Mouse (Mus musculus): ENCODE measurements around the gene Myo1e. TPM values are rescaled to one million over a fixed set of nuclear protein-coding genes. Genes with fewer than 3 reads are reported as not detected.

The Myo1e gene
- polyA plus RNA-seq, 2 experiments = 1.1 to 1.8 TPM

- Histone ChIP-seq H3K9me3 (ENCODE audit: control insufficient read depth, low read length) (no peaks in the 10 kb centered on the region), H3K4me2 (ENCODE audit: low read depth) (no peak overlapping the region), H3K9ac (replicated peaks) (no peak overlapping the region), H3K27me3 (ENCODE audit: control insufficient read depth, insufficient read depth, low read length) (no peaks in the 10 kb centered on the region), H3K4me3 (ENCODE audit: insufficient read depth in 1 of 2, low read depth in 2 of 2, low read length in 2 of 2) (no peak overlapping the region), H3K27ac (no peak overlapping the region), H3K4me1 (replicated peaks; ENCODE audit: control insufficient read depth in 2 of 2, insufficient read depth in 2 of 2, low read length in 1 of 2) (no peaks in the 10 kb centered on the region), H3K36me3 (replicated peaks; ENCODE audit: control insufficient read depth, insufficient read depth, low read depth) (no peaks in the 10 kb centered on the region)
- no peak for DNase-seq (ENCODE audit: low read depth in 3 of 3, low spot score in 3 of 3)
- 59% methylated on average over 15 of the region's 15 CpGs for WGBS (ENCODE audit: insufficient replicate concordance)
- ATAC-seq (ENCODE audit: insufficient read depth) = no peak
- no peak for TF ChIP-seq CTCF (IDR thresholded peaks at IDR 0.05; ENCODE audit: low read depth)
- no peak for TF ChIP-seq EP300 (IDR thresholded peaks at IDR 0.05; ENCODE audit: low read depth)
These were observed 10.0 kb upstream of the Myo1e start for GRCm38 (mm10) chr9:70196956-70197659.

GRCm38 (mm10) chr9:70197992-70198391, 9.2 kb upstream of the Myo1e start:
- Histone ChIP-seq H3K4me2 (ENCODE audit: low read depth) (no peak overlapping the region), H3K36me3 (replicated peaks; ENCODE audit: control insufficient read depth, insufficient read depth, low read depth) (no peaks in the 10 kb centered on the region), H3K9ac (replicated peaks) (no peak overlapping the region), H3K4me3 (ENCODE audit: insufficient read depth in 1 of 2, low read depth in 2 of 2, low read length in 2 of 2) (no peak overlapping the region), H3K4me1 (replicated peaks; ENCODE audit: control insufficient read depth in 2 of 2, insufficient read depth in 2 of 2, low read length in 1 of 2) (no peaks in the 10 kb centered on the region), H3K27me3 (ENCODE audit: control insufficient read depth, insufficient read depth, low read length) (no peaks in the 10 kb centered on the region), H3K9me3 (ENCODE audit: control insufficient read depth, low read length) (no peaks in the 10 kb centered on the region), H3K27ac (no peak overlapping the region)
- ATAC-seq (ENCODE audit: insufficient read depth) = no peak
- TF ChIP-seq CTCF (IDR thresholded peaks at IDR 0.05; ENCODE audit: low read depth) = no peak
- no peak for TF ChIP-seq EP300 (IDR thresholded peaks at IDR 0.05; ENCODE audit: low read depth)
- WGBS (ENCODE audit: insufficient replicate concordance) = 72% methylated on average over 8 of the region's 8 CpGs
- no peak for DNase-seq (ENCODE audit: low read depth in 3 of 3, low spot score in 3 of 3)

GRCm38 (mm10) chr9:70202753-70203152, 4.4 kb upstream of the Myo1e start:
- Histone ChIP-seq H3K4me2 (ENCODE audit: low read depth) (no peak overlapping the region), H3K36me3 (replicated peaks; ENCODE audit: control insufficient read depth, insufficient read depth, low read depth) (no peaks in the 10 kb centered on the region), H3K4me1 (replicated peaks; ENCODE audit: control insufficient read depth in 2 of 2, insufficient read depth in 2 of 2, low read length in 1 of 2) (peaks cover 0 to 3% of the 10 kb centered on the region in 2 experiments; a peak in 1 of 4 replicates), H3K27me3 (ENCODE audit: control insufficient read depth, insufficient read depth, low read length) (peaks cover 17% of the 10 kb centered on the region), H3K9me3 (ENCODE audit: control insufficient read depth, low read length) (no peaks in the 10 kb centered on the region), H3K9ac (replicated peaks) (no peak overlapping the region), H3K4me3 (ENCODE audit: insufficient read depth in 1 of 2, low read depth in 2 of 2, low read length in 2 of 2) (no peak overlapping the region), H3K27ac (no peak overlapping the region)
- ATAC-seq (ENCODE audit: insufficient read depth) (no peak), DNase-seq (ENCODE audit: low read depth in 3 of 3, low spot score in 3 of 3) (peak in 1 of 3 experiments; percentile 7)
- WGBS (ENCODE audit: insufficient replicate concordance) = 40% methylated on average over 5 of the region's 5 CpGs
- peak; percentile 76 for TF ChIP-seq CTCF (IDR thresholded peaks at IDR 0.05; ENCODE audit: low read depth)
- TF ChIP-seq EP300 (IDR thresholded peaks at IDR 0.05; ENCODE audit: low read depth) = no peak

- H3K4me2 ChIP-seq (ENCODE audit: low read depth) = no peak overlapping the region
- no peaks in the 10 kb centered on the region for H3K36me3 ChIP-seq (replicated peaks; ENCODE audit: control insufficient read depth, insufficient read depth, low read depth)
- WGBS (ENCODE audit: insufficient replicate concordance) = 54% methylated on average over 15 of the region's 15 CpGs
- no peak overlapping the region for H3K27ac ChIP-seq
- ATAC-seq (ENCODE audit: insufficient read depth) (no peak), DNase-seq (ENCODE audit: low read depth in 3 of 3, low spot score in 3 of 3) (no peak)
- peaks cover 0 to 3% of the 10 kb centered on the region in 2 experiments; a peak in 1 of 4 replicates for H3K4me1 ChIP-seq (replicated peaks; ENCODE audit: control insufficient read depth in 2 of 2, insufficient read depth in 2 of 2, low read length in 1 of 2)
- H3K27me3 ChIP-seq (ENCODE audit: control insufficient read depth, insufficient read depth, low read length) = peaks cover 24% of the 10 kb centered on the region
- TF ChIP-seq EP300 (IDR thresholded peaks at IDR 0.05; ENCODE audit: low read depth) (no peak), CTCF (IDR thresholded peaks at IDR 0.05; ENCODE audit: low read depth) (no peak)
- no peak overlapping the region for H3K4me3 ChIP-seq (ENCODE audit: insufficient read depth in 1 of 2, low read depth in 2 of 2, low read length in 2 of 2)
- H3K9me3 ChIP-seq (ENCODE audit: control insufficient read depth, low read length) = no peaks in the 10 kb centered on the region
- no peak overlapping the region for H3K9ac ChIP-seq (replicated peaks)
These were observed 3.7 kb upstream of the Myo1e start for GRCm38 (mm10) chr9:70203267-70204076.

- peak overlapping the region; percentile 54 to 63 for H3K4me3 ChIP-seq (ENCODE audit: insufficient read depth in 1 of 2, low read depth in 2 of 2, low read length in 2 of 2)
- no peaks in the 10 kb centered on the region for H3K36me3 ChIP-seq (replicated peaks; ENCODE audit: control insufficient read depth, insufficient read depth, low read depth)
- H3K27me3 ChIP-seq (ENCODE audit: control insufficient read depth, insufficient read depth, low read length) = peaks cover 27% of the 10 kb centered on the region
- under 1% methylated on average over 19 of the region's 26 CpGs for WGBS (ENCODE audit: insufficient replicate concordance)
- no peak overlapping the region; the same call in 1 of the 2 replicates for H3K9ac ChIP-seq (replicated peaks)
- TF ChIP-seq CTCF (IDR thresholded peaks at IDR 0.05; ENCODE audit: low read depth) = no peak
- no peak for TF ChIP-seq EP300 (IDR thresholded peaks at IDR 0.05; ENCODE audit: low read depth)
- no peak for ATAC-seq (ENCODE audit: insufficient read depth)
- no peaks in the 10 kb centered on the region for H3K9me3 ChIP-seq (ENCODE audit: control insufficient read depth, low read length)
- peak overlapping the region; percentile 59 for H3K4me2 ChIP-seq (ENCODE audit: low read depth)
- no peak overlapping the region for H3K27ac ChIP-seq
- no peak for DNase-seq (ENCODE audit: low read depth in 3 of 3, low spot score in 3 of 3)
- peaks cover 0 to 3% of the 10 kb centered on the region in 2 experiments; a peak in 1 of 4 replicates for H3K4me1 ChIP-seq (replicated peaks; ENCODE audit: control insufficient read depth in 2 of 2, insufficient read depth in 2 of 2, low read length in 1 of 2)
These were observed 901 bp downstream of the Myo1e start for GRCm38 (mm10) chr9:70207981-70208521.
